Mouse (Mus musculus) thymus, adult 2 months (tissue): ENCODE data around the gene Lgalsl.

Source experiments
- CTCF ChIP-seq: fragments of 200-500 bp; IDR thresholded peaks from 2 replicates; pipeline ENCODE4 v1.5.1; 2012; ENCODE audit warnings: mild to moderate bottlenecking, control low read depth, low read length, moderate library complexity, borderline replicate concordance; ENCODE audit not compliant: control insufficient read depth, poor library complexity, insufficient read depth; ENCODE audit errors: extremely low read depth
- POLR2A ChIP-seq: fragments of 200-500 bp; IDR thresholded peaks from 2 replicates; pipeline ENCODE4 v1.6.1; 2012; ENCODE audit warnings: mild to moderate bottlenecking, low read length, control low read depth, moderate library complexity; ENCODE audit not compliant: control insufficient read depth, poor library complexity, insufficient read depth; ENCODE audit errors: extremely low read depth

- TF ChIP-seq CTCF (no peak), POLR2A (no peak)
Observed at GRCm38 (mm10) chr11:20804416-20804815, 26.4 kb downstream of the Lgalsl start.
